Mouse (Mus musculus) liver, postnatal 0 days (tissue): Measurements from ENCODE around the gene Sel1l3.

Source experiments
- CTCF ChIP-seq: sonication (generic); IDR thresholded peaks from 2 replicates; pipeline ENCODE4 v1.5.1; 2016; ENCODE audit warnings: antibody characterized with exemption, low read depth
- EP300 ChIP-seq: IDR thresholded peaks from 2 replicates; pipeline ENCODE4 v1.6.1; 2016; ENCODE audit warnings: antibody characterized with exemption, low read depth, mild to moderate bottlenecking

- no peak for TF ChIP-seq CTCF
- TF ChIP-seq EP300: no peak
Measured at GRCm38 (mm10) chr5:53171611-53172255, 42.0 kb downstream of the Sel1l3 start.
